Comparison of ENCODE assay signal across 21 mouse cellular contexts in the genomic region with DNA sequence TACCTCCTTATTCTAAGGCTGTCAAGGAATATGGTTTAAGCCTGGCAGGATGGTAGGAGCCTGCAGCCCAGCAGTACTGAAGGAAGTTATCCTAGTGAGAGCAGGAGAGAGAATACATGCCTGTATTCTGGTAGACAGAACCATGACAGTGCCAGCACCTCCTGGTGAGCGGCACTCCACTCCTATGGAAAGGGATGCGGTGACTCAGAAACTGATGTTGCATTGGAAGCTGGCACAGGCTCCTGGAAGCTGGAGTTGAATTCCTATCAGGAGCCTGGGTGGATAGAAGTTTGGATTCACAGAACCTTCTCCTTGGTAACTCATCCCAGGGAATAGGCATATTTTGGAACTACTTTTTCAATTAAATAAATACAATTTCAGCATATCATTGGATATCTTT. TPM values are rescaled to one million over a fixed set of nuclear protein-coding genes. Genes with fewer than 3 reads are reported as not detected.
"Had no signal": no experiment of that assay in that cellular context is flagged by ENCODE, and none has a peak within 500 bp of the region (broad histone marks: within the 10 kb centered on the region; RNA-seq: fewer than 3 reads in every experiment).

No protein-coding gene starts in this region.

- H3K4me3 ChIP-seq: liver, embryonic 15.5 days; midbrain, embryonic 10.5 days; midbrain, embryonic 12.5 days; myocyte; neural tube, embryonic 13.5 days; neural tube, embryonic 15.5 days had no signal

- H3K4me1 ChIP-seq: liver, embryonic 15.5 days; midbrain, embryonic 10.5 days; midbrain, embryonic 12.5 days; neural tube, embryonic 13.5 days; neural tube, embryonic 15.5 days had no signal

- H3K36me3 ChIP-seq: liver, embryonic 15.5 days; neural tube, embryonic 13.5 days had no signal

- H3K9me3 ChIP-seq: liver, embryonic 15.5 days; midbrain, embryonic 10.5 days; midbrain, embryonic 12.5 days; neural tube, embryonic 13.5 days; neural tube, embryonic 15.5 days had no signal

- H3K27me3 ChIP-seq: liver, embryonic 15.5 days; midbrain, embryonic 12.5 days; neural tube, embryonic 13.5 days; neural tube, embryonic 15.5 days had no signal

- H3K27ac ChIP-seq: liver, embryonic 15.5 days; midbrain, embryonic 10.5 days; midbrain, embryonic 12.5 days; neural tube, embryonic 13.5 days; neural tube, embryonic 15.5 days had no signal

- ATAC-seq: liver, postnatal 0 days; midbrain, embryonic 16.5 days had no signal

- DNase-seq: liver, postnatal 0 days; lung, embryonic 14.5 days; lung, postnatal 10 days; lung, postnatal 4 days; midbrain, embryonic 14.5 days; retina, postnatal 1 day; right cerebral cortex, postnatal 25 days; right cerebral cortex, postnatal 4 days; spleen, adult 18-20 months; thymus, adult 18-20 months; thymus, postnatal 25 days; thymus, postnatal 4 days had no signal

RNA-seq across cellular contexts. Expression of a gene that starts 30.7 kb away (rescaled TPM):
- total RNA-seq: megakaryocyte, adult 5-6 weeks; megakaryocyte-erythroid progenitor cell, adult 5-6 weeks had no signal
